Mouse (Mus musculus): Measurements from ENCODE around the gene Cryaa. TPM values are rescaled to one million over a fixed set of nuclear protein-coding genes. Genes with fewer than 3 reads are reported as not detected.

Gene Cryaa
- polyA plus RNA-seq, 1 experiment from 2014 or later = 0.20 TPM

DNA sequence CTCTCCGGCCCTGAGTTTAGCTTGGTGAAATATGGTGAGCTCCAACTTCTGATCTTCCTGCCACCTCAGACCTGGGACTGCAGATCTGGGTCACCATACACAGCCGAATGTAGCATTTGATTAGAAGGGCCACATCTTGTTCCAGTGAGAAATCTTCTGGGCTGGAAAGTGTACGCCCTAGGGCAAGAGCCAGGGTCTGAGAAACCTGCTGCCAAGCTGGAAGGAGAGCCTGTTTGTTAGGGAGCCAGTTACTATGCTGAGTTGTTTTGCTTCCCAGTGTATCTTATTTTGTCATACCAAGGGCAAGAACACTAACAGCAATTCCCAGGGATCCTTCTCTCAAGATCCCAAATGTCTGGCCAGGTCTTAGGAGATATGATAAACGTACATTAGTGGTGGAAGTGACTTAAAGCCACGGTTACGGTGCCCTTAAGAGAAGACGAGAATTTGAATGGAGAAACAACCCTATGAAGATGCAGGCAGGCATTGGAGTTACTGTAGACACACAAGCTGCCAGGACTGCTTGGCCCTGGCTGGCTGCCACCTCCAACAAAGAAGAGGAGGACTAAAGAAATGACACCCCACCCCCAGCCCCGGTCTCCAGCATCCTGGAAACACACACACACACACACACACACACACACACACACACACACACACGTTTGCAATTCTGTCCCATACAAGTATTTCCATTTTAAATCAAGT is 39.6 kb upstream of the Cryaa start:
- Histone ChIP-seq H3K9me3 (ENCODE audit: control insufficient read depth, low read length) (no peaks in the 10 kb centered on the region), H3K27ac (ENCODE audit: low read depth, low read length) (peak overlapping the region; percentile 55), H3K4me3 (ENCODE audit: low read depth, low read length) (no peak overlapping the region), H3K4me2 (ENCODE audit: low read depth, low read length) (no peak overlapping the region), H3K4me1 (ENCODE audit: control insufficient read depth, insufficient read depth, low read length) (peaks cover 14% of the 10 kb centered on the region), H3K27me3 (ENCODE audit: control insufficient read depth, insufficient read depth, low read length) (peaks cover 12% of the 10 kb centered on the region), H3K9ac (replicated peaks; ENCODE audit: low read depth, low read length) (no peak overlapping the region), H3K36me3 (ENCODE audit: control insufficient read depth, insufficient read depth, low read length) (no peaks in the 10 kb centered on the region)
- 53% methylated on average over 9 of the region's 9 CpGs for WGBS
- no peak for ATAC-seq (ENCODE audit: low read depth)

DNA sequence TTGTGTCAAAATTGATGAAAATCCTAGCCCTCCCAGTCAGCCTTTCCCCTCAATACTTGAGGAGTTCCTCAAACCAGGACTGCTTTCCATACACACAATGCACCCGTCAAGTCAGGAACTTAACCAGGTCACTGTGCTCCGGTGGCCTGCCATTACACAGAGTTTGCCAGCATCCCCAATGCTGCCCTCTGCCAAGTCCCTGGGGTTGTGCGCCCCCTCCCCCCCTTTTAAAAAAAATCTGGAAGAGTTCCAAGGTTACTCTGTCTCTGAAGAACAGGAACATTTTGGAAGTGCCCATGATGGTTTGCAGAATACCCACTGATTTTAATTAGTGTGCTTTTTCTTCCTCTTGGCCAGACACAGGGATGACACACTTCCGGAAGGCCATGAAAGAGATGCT is 38.0 kb upstream of the Cryaa start:
- peaks cover 12% of the 10 kb centered on the region for H3K27me3 ChIP-seq (ENCODE audit: control insufficient read depth, insufficient read depth, low read length)
- no peak overlapping the region for H3K9ac ChIP-seq (replicated peaks; ENCODE audit: low read depth, low read length)
- no peak overlapping the region for H3K27ac ChIP-seq (ENCODE audit: low read depth, low read length)
- H3K9me3 ChIP-seq (ENCODE audit: control insufficient read depth, low read length) = no peaks in the 10 kb centered on the region
- H3K4me1 ChIP-seq (ENCODE audit: control insufficient read depth, insufficient read depth, low read length) = peaks cover 14% of the 10 kb centered on the region
- H3K4me3 ChIP-seq (ENCODE audit: low read depth, low read length) = no peak overlapping the region
- WGBS = 55% methylated on average over 4 of the region's 4 CpGs
- no peaks in the 10 kb centered on the region for H3K36me3 ChIP-seq (ENCODE audit: control insufficient read depth, insufficient read depth, low read length)
- no peak for ATAC-seq (ENCODE audit: low read depth)
- H3K4me2 ChIP-seq (ENCODE audit: low read depth, low read length) = no peak overlapping the region

DNA sequence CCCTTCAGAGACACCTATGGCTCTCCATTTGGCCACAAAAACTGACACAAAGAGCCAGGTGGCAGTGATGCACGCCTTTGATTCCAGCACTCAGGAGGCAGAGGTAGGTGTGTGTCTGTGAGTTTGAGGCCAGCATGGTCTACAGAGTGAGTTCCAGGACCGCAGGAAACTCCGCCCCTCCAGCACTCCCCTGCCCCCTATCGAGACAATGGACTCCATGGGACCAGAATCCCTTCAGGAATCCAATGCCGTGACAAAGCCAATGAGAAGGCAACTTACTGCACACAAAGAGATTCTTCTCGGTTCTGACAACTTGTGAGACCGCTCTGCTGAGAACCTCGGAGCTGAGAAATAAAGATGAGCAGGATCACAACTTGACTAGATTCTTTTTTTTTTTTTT is 35.3 kb upstream of the Cryaa start:
- H3K36me3 ChIP-seq (ENCODE audit: control insufficient read depth, insufficient read depth, low read length) = peaks cover 10% of the 10 kb centered on the region
- no peaks in the 10 kb centered on the region for H3K9me3 ChIP-seq (ENCODE audit: control insufficient read depth, low read length)
- 54% methylated on average over 8 of the region's 8 CpGs for WGBS
- H3K9ac ChIP-seq (replicated peaks; ENCODE audit: low read depth, low read length) = no peak overlapping the region
- no peaks in the 10 kb centered on the region for H3K27me3 ChIP-seq (ENCODE audit: control insufficient read depth, insufficient read depth, low read length)
- no peak overlapping the region for H3K27ac ChIP-seq (ENCODE audit: low read depth, low read length)
- no peak overlapping the region for H3K4me2 ChIP-seq (ENCODE audit: low read depth, low read length)
- no peak for ATAC-seq (ENCODE audit: low read depth)
- no peak overlapping the region for H3K4me3 ChIP-seq (ENCODE audit: low read depth, low read length)
- peaks cover 2% of the 10 kb centered on the region; the same call in 1 of the 2 replicates for H3K4me1 ChIP-seq (ENCODE audit: control insufficient read depth, insufficient read depth, low read length)

DNA sequence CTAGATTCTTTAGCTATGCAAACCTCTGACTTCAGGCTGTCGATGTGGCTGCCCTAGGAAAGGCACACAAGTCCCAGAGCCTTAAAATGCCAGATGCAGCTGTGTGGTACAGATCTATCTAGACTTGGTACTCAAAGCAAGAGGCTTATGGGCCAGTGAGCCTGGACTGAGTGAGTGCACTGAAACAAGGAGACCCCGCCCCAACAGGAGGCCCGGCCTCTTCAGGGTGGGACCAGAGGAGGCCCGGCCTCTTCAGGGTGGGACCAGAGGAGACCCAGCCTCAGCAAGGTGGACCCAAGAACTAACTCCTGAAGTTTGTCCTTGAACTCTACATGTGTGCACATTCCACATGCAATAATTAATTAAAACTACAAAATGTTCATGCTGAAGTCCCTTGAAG is 34.7 kb upstream of the Cryaa start:
- no peaks in the 10 kb centered on the region for H3K27me3 ChIP-seq (ENCODE audit: control insufficient read depth, insufficient read depth, low read length)
- 74% methylated on average over 4 of the region's 4 CpGs for WGBS
- H3K4me1 ChIP-seq (ENCODE audit: control insufficient read depth, insufficient read depth, low read length) = no peaks in the 10 kb centered on the region
- H3K27ac ChIP-seq (ENCODE audit: low read depth, low read length) = no peak overlapping the region
- H3K4me2 ChIP-seq (ENCODE audit: low read depth, low read length) = no peak overlapping the region
- no peaks in the 10 kb centered on the region for H3K9me3 ChIP-seq (ENCODE audit: control insufficient read depth, low read length)
- no peak overlapping the region for H3K4me3 ChIP-seq (ENCODE audit: low read depth, low read length)
- peaks cover 16% of the 10 kb centered on the region for H3K36me3 ChIP-seq (ENCODE audit: control insufficient read depth, insufficient read depth, low read length)
- H3K9ac ChIP-seq (replicated peaks; ENCODE audit: low read depth, low read length) = no peak overlapping the region
- ATAC-seq (ENCODE audit: low read depth) = no peak

GRCm38 (mm10) chr17:31646199-31647002 is 31.2 kb upstream of the Cryaa start:
- Histone ChIP-seq H3K27me3 (ENCODE audit: control insufficient read depth, insufficient read depth, low read length) (no peaks in the 10 kb centered on the region), H3K4me2 (ENCODE audit: low read depth, low read length) (no peak overlapping the region), H3K9me3 (ENCODE audit: control insufficient read depth, low read length) (no peaks in the 10 kb centered on the region), H3K4me1 (ENCODE audit: control insufficient read depth, insufficient read depth, low read length) (no peaks in the 10 kb centered on the region), H3K9ac (replicated peaks; ENCODE audit: low read depth, low read length) (no peak overlapping the region), H3K4me3 (ENCODE audit: low read depth, low read length) (no peak overlapping the region), H3K27ac (ENCODE audit: low read depth, low read length) (no peak overlapping the region), H3K36me3 (ENCODE audit: control insufficient read depth, insufficient read depth, low read length) (peaks cover 47% of the 10 kb centered on the region)
- 96% methylated on average over 5 of the region's 5 CpGs for WGBS
- no peak for ATAC-seq (ENCODE audit: low read depth)

DNA sequence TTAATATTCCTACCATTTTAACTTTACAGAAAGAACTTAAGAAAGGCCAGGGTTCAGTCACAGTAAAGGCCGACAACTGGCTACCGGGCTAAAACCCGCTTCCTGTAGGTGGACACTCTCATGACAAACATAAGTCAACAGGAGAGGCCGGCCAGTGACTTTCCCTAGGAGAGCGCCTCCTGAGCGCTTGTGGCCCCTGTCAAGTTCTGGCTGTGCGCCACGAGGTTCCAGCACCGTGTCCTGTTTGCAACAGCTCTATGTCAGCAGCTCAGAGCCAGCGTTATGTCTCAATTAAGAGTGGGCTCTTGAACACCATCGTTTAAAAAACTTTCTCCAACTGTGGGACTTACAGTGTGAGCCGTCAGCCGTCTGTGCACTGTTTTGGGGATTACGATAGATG is 25.5 kb upstream of the Cryaa start:
- Histone ChIP-seq H3K4me1 (ENCODE audit: control insufficient read depth, insufficient read depth, low read length) (peaks cover under 1% of the 10 kb centered on the region), H3K4me2 (ENCODE audit: low read depth, low read length) (no peak overlapping the region), H3K9me3 (ENCODE audit: control insufficient read depth, low read length) (no peaks in the 10 kb centered on the region), H3K27ac (ENCODE audit: low read depth, low read length) (no peak overlapping the region), H3K9ac (replicated peaks; ENCODE audit: low read depth, low read length) (no peak overlapping the region), H3K4me3 (ENCODE audit: low read depth, low read length) (no peak overlapping the region), H3K27me3 (ENCODE audit: control insufficient read depth, insufficient read depth, low read length) (no peaks in the 10 kb centered on the region), H3K36me3 (ENCODE audit: control insufficient read depth, insufficient read depth, low read length) (peaks cover 76% of the 10 kb centered on the region)
- ATAC-seq (ENCODE audit: low read depth) = no peak
- 90% methylated on average over 14 of the region's 14 CpGs for WGBS

- Histone ChIP-seq H3K9ac (replicated peaks; ENCODE audit: low read depth, low read length) (no peak overlapping the region), H3K4me2 (ENCODE audit: low read depth, low read length) (no peak overlapping the region), H3K9me3 (ENCODE audit: control insufficient read depth, low read length) (no peaks in the 10 kb centered on the region), H3K27ac (ENCODE audit: low read depth, low read length) (no peak overlapping the region), H3K4me3 (ENCODE audit: low read depth, low read length) (no peak overlapping the region), H3K36me3 (ENCODE audit: control insufficient read depth, insufficient read depth, low read length) (peaks cover 67% of the 10 kb centered on the region), H3K27me3 (ENCODE audit: control insufficient read depth, insufficient read depth, low read length) (no peaks in the 10 kb centered on the region), H3K4me1 (ENCODE audit: control insufficient read depth, insufficient read depth, low read length) (peaks cover 6% of the 10 kb centered on the region)
- ATAC-seq (ENCODE audit: low read depth) = no peak
- WGBS = 89% methylated on average over 6 of the region's 6 CpGs
Observed at GRCm38 (mm10) chr17:31653277-31653676, 24.3 kb upstream of the Cryaa start.

GRCm38 (mm10) chr17:31655366-31655765 is 22.2 kb upstream of the Cryaa start:
- H3K36me3 ChIP-seq (ENCODE audit: control insufficient read depth, insufficient read depth, low read length) = peaks cover 48% of the 10 kb centered on the region
- ATAC-seq (ENCODE audit: low read depth) = no peak
- no peak overlapping the region for H3K4me2 ChIP-seq (ENCODE audit: low read depth, low read length)
- no peaks in the 10 kb centered on the region for H3K27me3 ChIP-seq (ENCODE audit: control insufficient read depth, insufficient read depth, low read length)
- 84% methylated on average over 4 of the region's 4 CpGs for WGBS
- H3K4me3 ChIP-seq (ENCODE audit: low read depth, low read length) = no peak overlapping the region
- no peak overlapping the region for H3K27ac ChIP-seq (ENCODE audit: low read depth, low read length)
- peaks cover 6% of the 10 kb centered on the region for H3K4me1 ChIP-seq (ENCODE audit: control insufficient read depth, insufficient read depth, low read length)
- H3K9ac ChIP-seq (replicated peaks; ENCODE audit: low read depth, low read length) = no peak overlapping the region
- H3K9me3 ChIP-seq (ENCODE audit: control insufficient read depth, low read length) = no peaks in the 10 kb centered on the region

- H3K27ac ChIP-seq (ENCODE audit: low read depth, low read length) = no peak overlapping the region
- H3K4me2 ChIP-seq (ENCODE audit: low read depth, low read length) = no peak overlapping the region
- H3K4me1 ChIP-seq (ENCODE audit: control insufficient read depth, insufficient read depth, low read length) = peaks cover 6% of the 10 kb centered on the region
- no peaks in the 10 kb centered on the region for H3K27me3 ChIP-seq (ENCODE audit: control insufficient read depth, insufficient read depth, low read length)
- ATAC-seq (ENCODE audit: low read depth) = no peak
- no peaks in the 10 kb centered on the region for H3K9me3 ChIP-seq (ENCODE audit: control insufficient read depth, low read length)
- WGBS = 93% methylated on average over 5 of the region's 5 CpGs
- no peak overlapping the region for H3K9ac ChIP-seq (replicated peaks; ENCODE audit: low read depth, low read length)
- H3K36me3 ChIP-seq (ENCODE audit: control insufficient read depth, insufficient read depth, low read length) = peaks cover 34% of the 10 kb centered on the region
- H3K4me3 ChIP-seq (ENCODE audit: low read depth, low read length) = no peak overlapping the region
Observed at GRCm38 (mm10) chr17:31656682-31657081, 20.9 kb upstream of the Cryaa start.

Measured in neural tube, embryonic 14.5 days (tissue).